Mouse (Mus musculus) embryo, embryonic 10 days (tissue): Measurements from ENCODE around the gene Ccpg1os.

Experiments
- DNase-seq: peaks from one replicate; pipeline ENCODE4 v3.0.0-alpha.2; 2015; ENCODE audit warnings: low spot score

Gene Ccpg1os

GRCm38 (mm10) chr9:72985250-72986220, at the start of gene Ccpg1os, which contains the start of gene Ccpg1:
TSS of gene Ccpg1os (minus strand) at chr9:72985382.
TSS of gene Ccpg1 (plus strand) at chr9:72985429.
- peak; percentile 99 for DNase-seq

GRCm38 (mm10) chr9:73033406-73033805, 48.2 kb upstream of the Ccpg1os start:
- DNase-seq: no peak

- DNase-seq: no peak
Observed at GRCm38 (mm10) chr9:73031421-73031820, 46.2 kb upstream of the Ccpg1os start.

- DNase-seq: no peak
Observed at GRCm38 (mm10) chr9:73030443-73030842, 45.3 kb upstream of the Ccpg1os start.

GRCm38 (mm10) chr9:73025818-73026636, 40.8 kb upstream of the Ccpg1os start:
- DNase-seq: peak; percentile 43

GRCm38 (mm10) chr9:73020566-73021097, 35.5 kb upstream of the Ccpg1os start:
- no peak for DNase-seq

GRCm38 (mm10) chr9:73019841-73020240, 34.7 kb upstream of the Ccpg1os start:
- DNase-seq: no peak

GRCm38 (mm10) chr9:73014724-73015123, 29.5 kb upstream of the Ccpg1os start:
- no peak for DNase-seq

- DNase-seq: no peak
Observed at GRCm38 (mm10) chr9:73012629-73013028, 27.4 kb upstream of the Ccpg1os start.

- no peak for DNase-seq
Observed at GRCm38 (mm10) chr9:73008384-73008783, 23.2 kb upstream of the Ccpg1os start.

- no peak for DNase-seq
Observed at GRCm38 (mm10) chr9:73006175-73006574, 21.0 kb upstream of the Ccpg1os start.

- no peak for DNase-seq
Observed at GRCm38 (mm10) chr9:73005106-73005505, 19.9 kb upstream of the Ccpg1os start.

GRCm38 (mm10) chr9:73004076-73004475, 18.9 kb upstream of the Ccpg1os start:
- DNase-seq: no peak

GRCm38 (mm10) chr9:73002177-73002576, 17.0 kb upstream of the Ccpg1os start:
- DNase-seq: no peak

- no peak for DNase-seq
Observed at GRCm38 (mm10) chr9:73001314-73002011, 16.3 kb upstream of the Ccpg1os start.

- no peak for DNase-seq
Observed at GRCm38 (mm10) chr9:73000487-73000886, 15.3 kb upstream of the Ccpg1os start.

- DNase-seq: no peak
Observed at GRCm38 (mm10) chr9:72996806-72997205, 11.6 kb upstream of the Ccpg1os start.

- no peak for DNase-seq
Observed at GRCm38 (mm10) chr9:72996167-72996566, 11.0 kb upstream of the Ccpg1os start.

GRCm38 (mm10) chr9:72992576-72992975, 7.4 kb upstream of the Ccpg1os start:
- no peak for DNase-seq

GRCm38 (mm10) chr9:72991420-72991819, 6.2 kb upstream of the Ccpg1os start:
- no peak for DNase-seq

GRCm38 (mm10) chr9:72988706-72989105, 3.5 kb upstream of the Ccpg1os start:
- no peak for DNase-seq

- DNase-seq: no peak
Observed at GRCm38 (mm10) chr9:72987703-72988102, 2.5 kb upstream of the Ccpg1os start.
